Mouse (Mus musculus) ES-Bruce4 (cell line): ENCODE measurements at regions not wholly inside any gene's neighbourhood (a gene's known extent, or its start where the extent isn't known, plus 50 kb on each side); places are given as distances from the start of the nearest gene placed in this dataset.

Experiments
- H3K27ac ChIP-seq: 2 replicates; pipeline ENCODE4 v1.5.1; 2012; ENCODE audit warnings: low read length, inconsistent platforms; ENCODE audit not compliant: insufficient read depth
- H3K27me3 ChIP-seq: 2 replicates; pipeline ENCODE4 v1.6.1; 2012; ENCODE audit warnings: mild to moderate bottlenecking, low read length, inconsistent platforms; ENCODE audit not compliant: control insufficient read depth, poor library complexity, insufficient read depth, severe bottlenecking
- H3K36me3 ChIP-seq: 2 replicates; pipeline ENCODE4 v1.6.1; 2012; ENCODE audit warnings: inconsistent platforms, mild to moderate bottlenecking, low read length, moderate library complexity; ENCODE audit not compliant: control insufficient read depth, poor library complexity, insufficient read depth, severe bottlenecking
- H3K4me1 ChIP-seq: one replicate; pipeline ENCODE4 v1.8.1; 2011; ENCODE audit warnings: low read length; ENCODE audit not compliant: control insufficient read depth, insufficient read depth
- H3K4me3 ChIP-seq: 2 replicates; pipeline ENCODE4 v1.5.1; 2011; ENCODE audit warnings: low read depth, mild to moderate bottlenecking, low read length
- H3K9ac ChIP-seq: 2 replicates; pipeline ENCODE4 v1.6.1; 2012; ENCODE audit warnings: low read depth, mild to moderate bottlenecking, inconsistent platforms; ENCODE audit not compliant: poor library complexity, severe bottlenecking
- H3K9me3 ChIP-seq: replicated peaks from 2 replicates; pipeline ENCODE4 v1.6.1; 2012; ENCODE audit warnings: mild to moderate bottlenecking, low read length, inconsistent platforms; ENCODE audit not compliant: control insufficient read depth, poor library complexity, insufficient read depth, severe bottlenecking
- CTCF ChIP-seq: IDR thresholded peaks from one replicate; pipeline ENCODE4 v1.8.1; 2011; ENCODE audit warnings: low read depth, low read length
- EP300 ChIP-seq: IDR thresholded peaks from 2 replicates; pipeline ENCODE4 v1.6.1; 2011; ENCODE audit warnings: low read depth, low read length; ENCODE audit not compliant: insufficient read depth
- POLR2A ChIP-seq: IDR thresholded peaks from one replicate; pipeline ENCODE4 v1.8.1; 2011; ENCODE audit warnings: low read length; ENCODE audit not compliant: insufficient read depth

- H3K27me3 ChIP-seq: peaks cover 2% of the 10 kb centered on the region; the same call in 1 of the 2 replicates
- no peaks in the 10 kb centered on the region for H3K9me3 ChIP-seq
- no peaks in the 10 kb centered on the region for H3K4me1 ChIP-seq
- no peak overlapping the region for H3K27ac ChIP-seq
- no peak overlapping the region for H3K4me3 ChIP-seq
- TF ChIP-seq CTCF (peak; percentile 97), EP300 (no peak), POLR2A (no peak)
- H3K36me3 ChIP-seq: no peaks in the 10 kb centered on the region
- H3K9ac ChIP-seq: no peak overlapping the region
Measured at GRCm38 (mm10) chr2:147307488-147308386, 54.0 kb upstream of the Pax1 start.

DNA sequence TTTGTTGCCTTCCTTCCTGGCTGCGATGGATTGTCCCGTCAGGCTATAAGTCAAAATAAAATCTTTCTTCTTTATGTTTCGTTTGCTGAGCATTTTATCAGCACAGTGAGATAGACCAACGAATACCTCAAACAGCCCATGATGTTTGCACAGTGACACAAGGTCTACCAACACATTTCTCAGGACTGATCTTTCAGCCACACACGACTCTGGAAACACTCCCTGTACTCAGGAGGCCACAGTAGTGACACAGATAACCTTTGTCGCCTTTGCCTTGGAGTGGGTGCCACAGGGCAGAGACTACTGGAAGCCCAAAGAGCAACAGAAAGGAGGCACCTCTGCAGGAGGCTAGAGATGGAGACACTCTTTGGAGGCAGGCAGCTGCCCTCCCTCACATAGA lies 55.0 kb upstream of the Pax1 start:
- H3K27me3 ChIP-seq: peaks cover 2% of the 10 kb centered on the region; the same call in 1 of the 2 replicates
- no peak overlapping the region for H3K9ac ChIP-seq
- H3K9me3 ChIP-seq: no peaks in the 10 kb centered on the region
- H3K36me3 ChIP-seq: no peaks in the 10 kb centered on the region
- no peak overlapping the region for H3K4me3 ChIP-seq
- no peak for TF ChIP-seq POLR2A
- H3K27ac ChIP-seq: no peak overlapping the region
- no peaks in the 10 kb centered on the region for H3K4me1 ChIP-seq

DNA sequence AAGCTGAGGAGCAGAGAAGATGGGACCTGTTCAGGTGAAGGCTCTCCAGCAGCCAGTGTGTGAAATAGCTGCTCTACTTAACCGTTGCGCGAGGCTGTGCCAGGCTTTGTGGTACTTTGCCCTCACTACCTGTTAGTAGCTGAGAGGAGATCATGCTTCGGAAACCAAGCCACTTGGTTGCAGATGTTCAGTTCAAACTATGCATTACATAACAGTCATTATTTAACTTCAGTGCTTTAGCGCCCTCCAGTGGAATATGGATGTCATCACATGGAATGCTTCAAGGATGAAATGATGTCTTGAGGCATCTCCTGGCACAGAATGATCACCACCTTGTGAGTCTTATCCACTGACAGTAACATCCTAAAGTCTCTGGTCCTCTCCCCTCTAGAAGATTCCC lies 56.5 kb upstream of the Pax1 start:
- Histone ChIP-seq H3K9me3 (no peaks in the 10 kb centered on the region), H3K36me3 (no peaks in the 10 kb centered on the region), H3K4me1 (no peaks in the 10 kb centered on the region)

DNA sequence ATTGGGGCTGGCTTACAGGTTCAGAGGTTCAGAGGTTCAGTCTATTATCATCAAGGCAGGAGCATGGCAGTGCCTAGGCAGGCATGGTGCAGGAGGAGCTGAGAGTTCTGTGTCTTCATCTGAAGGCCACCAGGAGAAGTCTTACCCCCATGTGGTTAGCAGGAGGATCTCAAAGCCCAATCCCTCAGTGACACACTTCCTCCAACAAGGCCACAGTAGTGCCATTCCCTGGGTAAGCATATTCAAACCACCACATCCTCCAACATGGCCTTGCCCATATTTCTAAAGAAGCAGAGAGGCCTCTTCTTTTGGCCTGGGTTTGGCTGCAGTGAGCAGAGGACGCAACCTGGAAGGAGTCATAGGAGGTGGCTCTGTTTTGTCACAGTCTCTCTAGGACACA lies 61.2 kb upstream of the Pax1 start:
- no peaks in the 10 kb centered on the region for H3K9me3 ChIP-seq
- H3K4me3 ChIP-seq: no peak overlapping the region
- no peak overlapping the region for H3K27ac ChIP-seq
- no peaks in the 10 kb centered on the region for H3K4me1 ChIP-seq
- no peak for TF ChIP-seq POLR2A
- TF ChIP-seq CTCF: no peak
- TF ChIP-seq EP300: no peak
- H3K36me3 ChIP-seq: no peaks in the 10 kb centered on the region
- H3K9ac ChIP-seq: no peak overlapping the region
- H3K27me3 ChIP-seq: no peaks in the 10 kb centered on the region

More for the DNA sequence above, 56.5 kb upstream of the Pax1 start:
- H3K27ac ChIP-seq: no peak overlapping the region
- TF ChIP-seq POLR2A (no peak), CTCF (peak; percentile 38), EP300 (no peak)
- no peak overlapping the region for H3K4me3 ChIP-seq
- H3K9ac ChIP-seq: no peak overlapping the region
- H3K27me3 ChIP-seq: peaks cover 2% of the 10 kb centered on the region; the same call in 1 of the 2 replicates

DNA sequence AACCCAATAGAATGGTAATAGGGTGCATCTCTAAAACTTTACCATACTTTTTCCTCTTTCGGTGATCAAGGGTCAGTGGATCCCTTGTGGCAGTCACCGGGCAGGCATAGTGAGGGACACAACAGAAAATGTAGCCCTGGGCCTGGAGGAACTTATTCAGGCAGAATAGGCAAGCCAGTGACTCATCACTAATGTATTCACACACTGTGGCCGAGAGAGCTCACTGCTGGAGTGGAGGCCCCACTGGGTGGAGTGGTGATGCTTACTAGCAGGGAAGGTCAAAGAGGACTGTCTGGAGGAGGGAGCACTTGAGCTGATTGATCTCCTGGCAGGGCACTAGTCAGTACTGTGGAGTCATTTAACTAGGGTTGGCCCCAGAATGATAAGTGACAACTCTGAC lies 62.4 kb upstream of the Pax1 start:
- Histone ChIP-seq H3K9ac (no peak overlapping the region), H3K27ac (no peak overlapping the region), H3K9me3 (no peaks in the 10 kb centered on the region), H3K4me3 (no peak overlapping the region), H3K36me3 (no peaks in the 10 kb centered on the region), H3K27me3 (no peaks in the 10 kb centered on the region), H3K4me1 (no peaks in the 10 kb centered on the region)
- TF ChIP-seq POLR2A: no peak
- TF ChIP-seq CTCF: no peak
- no peak for TF ChIP-seq EP300

GRCm38 (mm10) chr2:147298499-147298896 lies 63.2 kb upstream of the Pax1 start:
- Histone ChIP-seq H3K4me3 (no peak overlapping the region), H3K9ac (no peak overlapping the region), H3K9me3 (no peaks in the 10 kb centered on the region), H3K27me3 (no peaks in the 10 kb centered on the region; the same call in 1 of the 2 replicates), H3K27ac (no peak overlapping the region), H3K36me3 (no peaks in the 10 kb centered on the region), H3K4me1 (peaks cover 2% of the 10 kb centered on the region)
- TF ChIP-seq EP300 (no peak), POLR2A (no peak), CTCF (no peak)
